Mouse (Mus musculus): ENCODE measurements around the gene Pkd1l1. TPM values are rescaled to one million over a fixed set of nuclear protein-coding genes. Genes with fewer than 3 reads are reported as not detected.

The Pkd1l1 gene
- polyA plus RNA-seq, 1 experiment from 2014 or later, result 0.19 TPM

GRCm38 (mm10) chr11:8828836-8829526 lies 144.1 kb downstream of the Pkd1l1 start:
- Histone ChIP-seq H3K27ac (replicated peaks) (no peak overlapping the region), H3K36me3 (ENCODE audit: control insufficient read depth, insufficient read depth, low read length) (no peaks in the 10 kb centered on the region), H3K4me2 (replicated peaks; ENCODE audit: low read depth) (no peak overlapping the region), H3K4me1 (replicated peaks; ENCODE audit: control insufficient read depth, insufficient read depth) (no peaks in the 10 kb centered on the region; the same call in 1 of the 2 replicates), H3K27me3 (ENCODE audit: control insufficient read depth, insufficient read depth, low read length) (no peaks in the 10 kb centered on the region), H3K9me3 (ENCODE audit: control insufficient read depth, low read length) (no peaks in the 10 kb centered on the region), H3K9ac (ENCODE audit: low read length) (no peak overlapping the region), H3K4me3 (ENCODE audit: low read depth, low read length) (no peak overlapping the region)
- TF ChIP-seq CTCF (IDR thresholded peaks at IDR 0.05; ENCODE audit: low read depth) (no peak), EP300 (optimal IDR thresholded peaks at IDR 0.05) (no peak)
- ATAC-seq (ENCODE audit: low FRiP score, low TSS enrichment), result no peak
- 66% methylated on average over 9 of the region's 9 CpGs for WGBS
- DNase-seq (ENCODE audit: low spot score), result no peak

GRCm38 (mm10) chr11:8826609-8827008 lies 146.5 kb downstream of the Pkd1l1 start:
- WGBS, result 82% methylated on average over 5 of the region's 5 CpGs
- Histone ChIP-seq H3K4me3 (ENCODE audit: low read depth, low read length) (no peak overlapping the region), H3K9me3 (ENCODE audit: control insufficient read depth, low read length) (no peaks in the 10 kb centered on the region), H3K36me3 (ENCODE audit: control insufficient read depth, insufficient read depth, low read length) (no peaks in the 10 kb centered on the region), H3K9ac (ENCODE audit: low read length) (no peak overlapping the region), H3K4me1 (replicated peaks; ENCODE audit: control insufficient read depth, insufficient read depth) (no peaks in the 10 kb centered on the region; the same call in 1 of the 2 replicates), H3K4me2 (replicated peaks; ENCODE audit: low read depth) (no peak overlapping the region), H3K27me3 (ENCODE audit: control insufficient read depth, insufficient read depth, low read length) (no peaks in the 10 kb centered on the region), H3K27ac (replicated peaks) (no peak overlapping the region)
- ATAC-seq (ENCODE audit: low FRiP score, low TSS enrichment) (no peak), DNase-seq (ENCODE audit: low spot score) (no peak)
- TF ChIP-seq CTCF (IDR thresholded peaks at IDR 0.05; ENCODE audit: low read depth) (no peak), EP300 (optimal IDR thresholded peaks at IDR 0.05) (no peak)

- H3K9ac ChIP-seq (ENCODE audit: low read length), result no peak overlapping the region
- H3K4me1 ChIP-seq (replicated peaks; ENCODE audit: control insufficient read depth, insufficient read depth), result no peaks in the 10 kb centered on the region; the same call in 1 of the 2 replicates
- DNase-seq (ENCODE audit: low spot score) (no peak), ATAC-seq (ENCODE audit: low FRiP score, low TSS enrichment) (no peak)
- no peak overlapping the region for H3K27ac ChIP-seq (replicated peaks)
- H3K36me3 ChIP-seq (ENCODE audit: control insufficient read depth, insufficient read depth, low read length), result no peaks in the 10 kb centered on the region
- no peak overlapping the region for H3K4me3 ChIP-seq (ENCODE audit: low read depth, low read length)
- H3K27me3 ChIP-seq (ENCODE audit: control insufficient read depth, insufficient read depth, low read length), result no peaks in the 10 kb centered on the region
- 69% methylated on average over 3 of the region's 3 CpGs for WGBS
- H3K4me2 ChIP-seq (replicated peaks; ENCODE audit: low read depth), result no peak overlapping the region
- TF ChIP-seq CTCF (IDR thresholded peaks at IDR 0.05; ENCODE audit: low read depth) (no peak), EP300 (optimal IDR thresholded peaks at IDR 0.05) (no peak)
- H3K9me3 ChIP-seq (ENCODE audit: control insufficient read depth, low read length), result no peaks in the 10 kb centered on the region
Measured at GRCm38 (mm10) chr11:8826046-8826445, 147.0 kb downstream of the Pkd1l1 start.

- Histone ChIP-seq H3K4me2 (replicated peaks; ENCODE audit: low read depth) (no peak overlapping the region), H3K4me1 (replicated peaks; ENCODE audit: control insufficient read depth, insufficient read depth) (no peaks in the 10 kb centered on the region; the same call in 1 of the 2 replicates), H3K9ac (ENCODE audit: low read length) (no peak overlapping the region), H3K27ac (replicated peaks) (no peak overlapping the region), H3K36me3 (ENCODE audit: control insufficient read depth, insufficient read depth, low read length) (no peaks in the 10 kb centered on the region), H3K4me3 (ENCODE audit: low read depth, low read length) (no peak overlapping the region), H3K9me3 (ENCODE audit: control insufficient read depth, low read length) (no peaks in the 10 kb centered on the region), H3K27me3 (ENCODE audit: control insufficient read depth, insufficient read depth, low read length) (no peaks in the 10 kb centered on the region)
- ATAC-seq (ENCODE audit: low FRiP score, low TSS enrichment), result no peak
- WGBS, result 93% methylated on average over 3 of the region's 3 CpGs
- TF ChIP-seq EP300 (optimal IDR thresholded peaks at IDR 0.05), result no peak
- TF ChIP-seq CTCF (IDR thresholded peaks at IDR 0.05; ENCODE audit: low read depth), result no peak
- no peak for DNase-seq (ENCODE audit: low spot score)
Measured at GRCm38 (mm10) chr11:8825413-8825812, 147.7 kb downstream of the Pkd1l1 start.

- ATAC-seq (ENCODE audit: low FRiP score, low TSS enrichment) (no peak), DNase-seq (ENCODE audit: low spot score) (no peak)
- Histone ChIP-seq H3K4me1 (replicated peaks; ENCODE audit: control insufficient read depth, insufficient read depth) (no peaks in the 10 kb centered on the region), H3K27me3 (ENCODE audit: control insufficient read depth, insufficient read depth, low read length) (no peaks in the 10 kb centered on the region), H3K9me3 (ENCODE audit: control insufficient read depth, low read length) (no peaks in the 10 kb centered on the region), H3K27ac (replicated peaks) (no peak overlapping the region), H3K36me3 (ENCODE audit: control insufficient read depth, insufficient read depth, low read length) (no peaks in the 10 kb centered on the region), H3K4me2 (replicated peaks; ENCODE audit: low read depth) (no peak overlapping the region), H3K9ac (ENCODE audit: low read length) (no peak overlapping the region), H3K4me3 (ENCODE audit: low read depth, low read length) (no peak overlapping the region)
- WGBS, result 79% methylated on average over 4 of the region's 4 CpGs
- TF ChIP-seq CTCF (IDR thresholded peaks at IDR 0.05; ENCODE audit: low read depth) (no peak), EP300 (optimal IDR thresholded peaks at IDR 0.05) (no peak)
Measured at GRCm38 (mm10) chr11:8821403-8821802, 151.7 kb downstream of the Pkd1l1 start.

GRCm38 (mm10) chr11:8817376-8817775 lies 155.7 kb downstream of the Pkd1l1 start:
- no peaks in the 10 kb centered on the region for H3K27me3 ChIP-seq (ENCODE audit: control insufficient read depth, insufficient read depth, low read length)
- H3K4me1 ChIP-seq (replicated peaks; ENCODE audit: control insufficient read depth, insufficient read depth), result no peaks in the 10 kb centered on the region
- no peak overlapping the region for H3K4me3 ChIP-seq (ENCODE audit: low read depth, low read length)
- no peak overlapping the region for H3K4me2 ChIP-seq (replicated peaks; ENCODE audit: low read depth)
- DNase-seq (ENCODE audit: low spot score) (no peak), ATAC-seq (ENCODE audit: low FRiP score, low TSS enrichment) (no peak)
- H3K9me3 ChIP-seq (ENCODE audit: control insufficient read depth, low read length), result no peaks in the 10 kb centered on the region
- TF ChIP-seq EP300 (optimal IDR thresholded peaks at IDR 0.05) (no peak), CTCF (IDR thresholded peaks at IDR 0.05; ENCODE audit: low read depth) (no peak)
- no peak overlapping the region for H3K27ac ChIP-seq (replicated peaks)
- no peak overlapping the region for H3K9ac ChIP-seq (ENCODE audit: low read length)
- WGBS, result 48% methylated on average over 3 of the region's 3 CpGs
- no peaks in the 10 kb centered on the region for H3K36me3 ChIP-seq (ENCODE audit: control insufficient read depth, insufficient read depth, low read length)
